Mouse (Mus musculus): ENCODE data around the gene Vdr.

Gene Vdr

DNA sequence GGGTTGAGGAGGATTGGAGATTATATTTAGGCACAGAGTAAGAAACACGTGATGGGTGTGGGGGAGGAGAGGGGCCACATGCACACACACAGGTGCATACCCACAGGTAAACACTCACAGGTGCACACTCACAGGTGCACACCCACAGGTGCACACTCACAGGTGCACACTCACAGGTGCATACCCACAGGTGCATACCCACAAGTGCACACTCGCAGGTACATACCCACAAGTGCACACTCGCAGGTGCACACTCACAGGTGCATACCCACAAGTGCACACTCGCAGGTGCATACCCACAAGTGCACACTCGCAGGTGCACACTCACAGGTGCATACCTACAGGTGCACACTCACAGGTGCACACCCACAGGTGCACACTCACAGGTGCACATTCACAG lies 100.0 kb downstream of the Vdr start:
- no peak for TF ChIP-seq GATA4 (IDR thresholded peaks at IDR 0.05; ENCODE audit: insufficient replicate concordance, low read length)

- no peak for TF ChIP-seq GATA4 (IDR thresholded peaks at IDR 0.05; ENCODE audit: insufficient replicate concordance, low read length)
Observed at GRCm38 (mm10) chr15:97809942-97810341, 100.5 kb downstream of the Vdr start.

DNA sequence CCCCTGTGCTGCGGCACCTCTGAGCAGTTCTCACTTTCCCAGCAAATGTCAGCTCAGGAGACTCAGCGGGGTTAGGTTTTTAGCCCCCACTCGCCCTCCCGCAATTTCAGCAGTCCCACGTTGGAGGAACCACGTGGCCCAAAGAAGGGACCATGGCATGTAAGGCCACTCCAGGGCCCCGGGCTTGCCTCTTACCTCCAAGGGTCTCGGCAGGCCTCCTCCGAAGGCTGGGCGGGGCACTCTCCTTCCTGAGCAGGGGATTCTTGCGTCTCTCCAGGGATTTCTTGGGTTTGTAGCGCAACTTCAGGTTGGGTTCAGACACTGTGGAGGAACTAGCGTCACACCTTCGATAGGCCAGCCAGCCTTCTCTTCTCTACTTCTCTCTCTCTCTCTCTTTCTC lies 101.2 kb downstream of the Vdr start:
- no peak for TF ChIP-seq GATA4 (IDR thresholded peaks at IDR 0.05; ENCODE audit: insufficient replicate concordance, low read length)

GRCm38 (mm10) chr15:97808532-97808931 lies 101.9 kb downstream of the Vdr start:
- TF ChIP-seq GATA4 (IDR thresholded peaks at IDR 0.05; ENCODE audit: insufficient replicate concordance, low read length) = no peak

- TF ChIP-seq GATA4 (IDR thresholded peaks at IDR 0.05; ENCODE audit: insufficient replicate concordance, low read length) = no peak
Observed at GRCm38 (mm10) chr15:97807867-97808266, 102.6 kb downstream of the Vdr start.
